Mouse (Mus musculus): Measurements from ENCODE around the gene Vmn1r160. TPM values are rescaled to one million over a fixed set of nuclear protein-coding genes. Genes with fewer than 3 reads are reported as not detected.
"Not testable (repeated sequence)": the region's sequence is repeated elsewhere in the genome, so short reads cannot be mapped to it uniquely, and the experiment has no call there.

Gene Vmn1r160
- not detected for total RNA-seq (2021)
- long read RNA-seq, experiment 1 = 0 reads
- long read RNA-seq, experiment 2 = 0 reads

GRCm38 (mm10) chr7:22870924-22871323 lies at the start of gene Vmn1r160:
Vmn1r160 (plus strand) TSS chr7:22871224.
- DNase-seq; intact Hi-C loops (cut with DNase I; ENCODE audit: low total_unique reads): not testable (repeated sequence)

- intact Hi-C loops (cut with DNase I; ENCODE audit: low total_unique reads); DNase-seq: not testable (repeated sequence)
Observed at GRCm38 (mm10) chr7:22843505-22843904, 27.5 kb upstream of the Vmn1r160 start, which contains the start of gene Vmn1r159. Vmn1r159 (minus strand) TSS chr7:22843605.

Other genes starting within 250 kb of the Vmn1r160 start
- gene Vmn1r155, start 213.2 kb upstream of the Vmn1r160 start, total RNA-seq (2021) = not detected
- not detected for gene Gm8693, start 178.9 kb upstream of the Vmn1r160 start, total RNA-seq (2021)
- gene Gm4567, start 151.5 kb upstream of the Vmn1r160 start, total RNA-seq (2021) = not detected
- gene Vmn1r157, start 109.5 kb upstream of the Vmn1r160 start, total RNA-seq (2021) = not detected
- gene Vmn1r158, start 80.4 kb upstream of the Vmn1r160 start, total RNA-seq (2021) = not detected
- gene Vmn1r159, start 27.6 kb upstream of the Vmn1r160 start, total RNA-seq (2021) = not detected
- not detected for gene Gm4214, start 113.4 kb downstream of the Vmn1r160 start, total RNA-seq (2021)
- not detected for gene Gm4216, start 148.7 kb downstream of the Vmn1r160 start, total RNA-seq (2021)
- gene Vmn1r163, start 184.3 kb downstream of the Vmn1r160 start, total RNA-seq (2021) = not detected
- gene Gm8720, start 196.2 kb downstream of the Vmn1r160 start, total RNA-seq (2021) = not detected